Mouse (Mus musculus): ENCODE data around the gene Gpatch2. TPM values are rescaled to one million over a fixed set of nuclear protein-coding genes. Genes with fewer than 3 reads are reported as not detected.

Gene Gpatch2
- total RNA-seq, 2 experiments from 2014 or later = 7.8 to 15.5 TPM

GRCm38 (mm10) chr1:187299236-187299635 lies 83.9 kb downstream of the Gpatch2 start:
- ATAC-seq (ENCODE audit: poor library complexity, severe bottlenecking) = no peak

- ATAC-seq (ENCODE audit: poor library complexity, severe bottlenecking) = no peak
Observed at GRCm38 (mm10) chr1:187300626-187301025, 85.3 kb downstream of the Gpatch2 start.

- ATAC-seq (ENCODE audit: poor library complexity, severe bottlenecking) = no peak
Observed at GRCm38 (mm10) chr1:187303221-187303620, 87.9 kb downstream of the Gpatch2 start.

- no peak for ATAC-seq (ENCODE audit: poor library complexity, severe bottlenecking)
Observed at GRCm38 (mm10) chr1:187307335-187307734, 92.0 kb downstream of the Gpatch2 start.

- no peak for ATAC-seq (ENCODE audit: poor library complexity, severe bottlenecking)
Observed at GRCm38 (mm10) chr1:187308523-187308922, 93.2 kb downstream of the Gpatch2 start.

GRCm38 (mm10) chr1:187311122-187311521 lies 95.8 kb downstream of the Gpatch2 start:
- no peak for ATAC-seq (ENCODE audit: poor library complexity, severe bottlenecking)

- ATAC-seq (ENCODE audit: poor library complexity, severe bottlenecking) = no peak
Observed at GRCm38 (mm10) chr1:187313323-187313722, 98.0 kb downstream of the Gpatch2 start.

GRCm38 (mm10) chr1:187313763-187314162 lies 98.5 kb downstream of the Gpatch2 start:
- no peak for ATAC-seq (ENCODE audit: poor library complexity, severe bottlenecking)

- no peak for ATAC-seq (ENCODE audit: poor library complexity, severe bottlenecking)
Observed at GRCm38 (mm10) chr1:187314516-187314915, 99.2 kb downstream of the Gpatch2 start.

- ATAC-seq (ENCODE audit: poor library complexity, severe bottlenecking) = no peak
Observed at GRCm38 (mm10) chr1:187315821-187316220, 100.5 kb downstream of the Gpatch2 start.

GRCm38 (mm10) chr1:187316555-187316954 lies 101.2 kb downstream of the Gpatch2 start:
- ATAC-seq (ENCODE audit: poor library complexity, severe bottlenecking) = no peak

GRCm38 (mm10) chr1:187321814-187322213 lies 106.5 kb downstream of the Gpatch2 start:
- no peak for ATAC-seq (ENCODE audit: poor library complexity, severe bottlenecking)

- ATAC-seq (ENCODE audit: poor library complexity, severe bottlenecking) = no peak
Observed at GRCm38 (mm10) chr1:187322505-187323208, 107.3 kb downstream of the Gpatch2 start.

- no peak for ATAC-seq (ENCODE audit: poor library complexity, severe bottlenecking)
Observed at GRCm38 (mm10) chr1:187323209-187323589, 107.9 kb downstream of the Gpatch2 start.

- no peak for ATAC-seq (ENCODE audit: poor library complexity, severe bottlenecking)
Observed at GRCm38 (mm10) chr1:187342551-187342950, 127.2 kb downstream of the Gpatch2 start.

GRCm38 (mm10) chr1:187345156-187345555 lies 129.8 kb downstream of the Gpatch2 start:
- ATAC-seq (ENCODE audit: poor library complexity, severe bottlenecking) = no peak

GRCm38 (mm10) chr1:187346923-187347322 lies 131.6 kb downstream of the Gpatch2 start:
- ATAC-seq (ENCODE audit: poor library complexity, severe bottlenecking) = peak; percentile 61

GRCm38 (mm10) chr1:187347606-187348005 lies 132.3 kb downstream of the Gpatch2 start:
- ATAC-seq (ENCODE audit: poor library complexity, severe bottlenecking) = no peak

- ATAC-seq (ENCODE audit: poor library complexity, severe bottlenecking) = peak; percentile 58
Observed at GRCm38 (mm10) chr1:187348053-187348820, 132.9 kb downstream of the Gpatch2 start.

- ATAC-seq (ENCODE audit: poor library complexity, severe bottlenecking) = peak; percentile 30
Observed at GRCm38 (mm10) chr1:187348859-187349258, 133.6 kb downstream of the Gpatch2 start.

GRCm38 (mm10) chr1:187356169-187356568 lies 140.9 kb downstream of the Gpatch2 start:
- ATAC-seq (ENCODE audit: poor library complexity, severe bottlenecking) = no peak

- ATAC-seq (ENCODE audit: poor library complexity, severe bottlenecking) = no peak
Observed at GRCm38 (mm10) chr1:187356904-187357303, 141.6 kb downstream of the Gpatch2 start.

Measured in megakaryocyte, adult 5-6 weeks (primary cell).